Mouse (Mus musculus) right cerebral cortex, postnatal 36 days (tissue): ENCODE data around the gene Slc7a14.

Experiments used
- DNase-seq, 2 experiments: peaks; one replicate each; pipeline ENCODE4 v3.0.0; 2022; ENCODE audit warnings: low spot score in 2 of 2, mixed read lengths in 1 of 2

Gene Slc7a14

DNA sequence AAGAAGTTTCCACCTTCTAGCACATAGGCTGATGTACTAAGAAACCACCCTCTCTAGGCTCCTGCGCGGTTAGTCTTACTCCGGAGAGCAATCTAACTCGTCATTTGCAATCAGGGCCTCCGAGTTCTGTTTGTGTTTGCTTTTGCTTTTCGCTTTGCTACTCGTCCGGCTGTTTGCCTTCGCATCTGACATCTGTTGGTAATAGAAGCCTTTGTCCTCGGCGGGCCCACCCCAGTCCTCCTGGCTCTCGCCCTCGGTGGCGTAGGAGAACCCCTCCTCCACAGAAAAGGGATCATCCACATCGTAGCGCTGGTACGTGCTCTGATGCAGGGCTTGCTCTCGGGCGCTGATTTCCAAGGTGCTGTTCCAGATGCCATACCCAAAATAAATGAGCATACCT lies 101.2 kb downstream of the Slc7a14 start:
- no peak for DNase-seq

DNA sequence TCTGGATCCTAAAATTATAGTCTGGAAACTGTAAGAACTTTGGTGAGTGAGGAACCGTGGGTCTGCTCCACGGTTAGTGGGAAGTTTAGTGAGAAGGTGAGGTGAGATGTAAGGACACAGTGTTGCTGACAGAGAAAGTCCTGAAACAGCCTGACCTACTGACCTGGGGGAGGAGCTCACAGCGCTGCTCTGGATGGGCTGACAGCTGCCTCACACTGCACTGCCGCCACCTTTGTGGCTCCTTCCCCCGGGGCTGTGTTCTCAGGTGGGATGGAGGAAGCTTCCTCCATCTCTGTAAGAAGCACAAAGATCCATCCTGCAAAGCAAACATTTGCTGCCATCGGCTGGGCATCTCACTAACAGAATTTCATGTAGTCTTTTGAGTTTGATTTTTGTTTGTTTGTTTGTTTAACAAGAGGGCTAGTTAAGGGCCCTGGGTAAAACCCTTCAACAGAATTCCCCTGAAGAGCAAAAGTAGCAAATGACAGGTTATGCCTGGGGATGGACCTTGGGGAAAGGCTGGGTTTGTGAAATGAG lies 101.7 kb downstream of the Slc7a14 start:
- no peak for DNase-seq

DNA sequence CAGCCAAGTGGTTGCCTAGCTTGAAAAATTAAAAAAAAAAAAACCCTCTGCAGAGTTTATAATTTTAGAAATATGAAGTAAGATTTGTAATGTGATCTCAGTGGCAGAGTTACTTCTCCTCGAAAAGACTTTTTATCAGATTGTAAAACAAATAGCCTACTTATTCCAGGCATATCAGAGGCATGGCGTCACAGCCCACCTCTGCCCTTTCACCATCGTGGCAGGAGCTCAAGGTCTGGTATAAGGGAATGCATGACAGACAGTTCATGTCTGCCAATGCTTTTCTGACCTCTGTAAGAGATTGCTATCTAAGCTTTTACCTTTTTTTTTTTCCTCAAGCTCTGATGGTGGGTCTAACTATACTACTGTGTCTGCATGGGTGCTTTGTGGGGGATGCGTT lies 102.1 kb downstream of the Slc7a14 start:
- DNase-seq, result no peak

DNA sequence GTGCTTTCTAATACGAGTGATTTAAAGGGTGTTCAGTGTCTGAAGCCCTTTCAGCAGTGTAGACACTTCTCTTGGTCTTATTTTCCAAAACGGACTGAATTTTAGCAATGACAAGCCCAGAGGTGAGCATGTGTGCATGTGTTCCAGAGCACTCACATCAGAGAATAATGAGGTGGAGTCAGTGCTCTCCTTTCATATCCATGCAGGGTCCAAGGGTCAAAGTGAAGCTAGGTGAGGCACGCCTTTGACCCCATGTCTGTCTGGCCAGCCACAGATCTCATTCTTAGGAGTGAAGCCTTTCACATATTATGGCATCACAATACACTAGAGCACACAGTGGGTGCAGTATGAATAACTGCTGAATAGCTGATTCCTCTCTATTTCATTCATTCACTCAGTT lies 105.0 kb downstream of the Slc7a14 start:
- DNase-seq, result no peak

GRCm38 (mm10) chr3:31203947-31204346 lies 106.2 kb downstream of the Slc7a14 start:
- DNase-seq, result no peak

- no peak for DNase-seq
Observed at GRCm38 (mm10) chr3:31199162-31199877, 110.9 kb downstream of the Slc7a14 start.

- DNase-seq, result no peak
Observed at GRCm38 (mm10) chr3:31191402-31191801, 118.8 kb downstream of the Slc7a14 start.

DNA sequence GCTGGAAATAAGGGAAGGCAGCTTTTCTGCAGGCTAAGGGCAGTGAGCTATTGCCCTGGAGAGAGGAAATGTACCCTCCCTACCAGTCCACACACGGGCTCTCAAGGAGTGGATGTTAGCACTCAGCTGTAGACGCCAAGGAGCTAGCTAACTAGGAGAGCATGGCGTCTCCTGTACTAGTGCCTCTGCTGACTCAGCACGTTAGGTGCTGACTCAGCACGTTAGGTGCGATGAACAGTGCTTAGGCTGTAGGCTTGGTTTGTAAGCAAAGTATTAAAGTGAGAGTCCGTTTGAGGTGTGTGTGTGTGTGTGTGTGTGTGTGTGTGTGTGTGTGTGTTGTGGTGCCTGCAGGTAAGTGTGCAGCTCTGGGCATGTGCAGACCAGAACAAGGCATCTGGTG lies 119.8 kb downstream of the Slc7a14 start:
- DNase-seq, result no peak

DNA sequence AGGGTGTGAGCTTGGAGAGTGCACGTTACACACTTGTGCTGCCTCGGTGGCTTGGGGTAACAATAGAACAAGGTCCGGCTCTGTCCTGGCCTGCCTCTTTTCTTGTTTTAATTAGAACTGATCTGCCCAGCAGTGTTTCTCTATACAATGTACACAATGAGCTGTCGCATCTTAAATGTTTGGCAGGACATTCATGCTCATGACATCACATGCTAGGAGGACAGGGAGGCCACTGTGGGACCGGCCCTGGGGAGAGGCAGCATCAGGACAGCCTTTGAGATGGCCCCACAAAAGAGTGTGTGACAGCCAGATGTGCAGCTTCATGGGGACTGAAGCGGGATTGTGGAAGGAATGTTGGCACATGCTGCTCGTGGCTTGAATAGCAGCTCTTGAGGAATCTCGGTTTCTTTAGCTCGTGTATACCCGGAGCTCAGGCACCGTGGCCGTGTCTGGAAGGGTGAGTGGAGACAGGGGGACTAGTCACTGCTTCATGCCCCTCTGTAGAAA lies 143.8 kb downstream of the Slc7a14 start:
- peak; percentile 34 to 36 for DNase-seq

DNA sequence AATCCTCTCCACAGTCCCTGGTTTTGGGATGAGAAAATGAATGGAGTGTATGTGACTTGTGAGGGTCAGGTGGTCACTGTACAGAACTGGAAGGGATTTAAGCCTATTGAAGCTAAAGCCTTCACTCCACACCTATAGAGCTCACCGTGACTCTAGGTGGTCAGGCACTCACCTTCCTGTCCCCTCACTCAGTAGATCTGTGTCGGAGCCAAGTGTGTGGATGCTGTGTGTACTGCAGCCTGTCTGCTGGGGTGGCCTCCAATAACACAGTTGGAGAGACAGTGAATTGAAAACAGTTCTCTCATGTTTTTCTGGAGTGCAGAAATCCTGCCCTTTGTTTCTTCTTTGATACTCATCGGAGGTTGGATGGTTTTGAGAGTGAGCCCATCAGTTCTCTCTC lies 144.4 kb downstream of the Slc7a14 start:
- no peak for DNase-seq

GRCm38 (mm10) chr3:31162860-31163259 lies 147.3 kb downstream of the Slc7a14 start:
- DNase-seq, result no peak

- DNase-seq, result no peak
Observed at GRCm38 (mm10) chr3:31161336-31161735, 148.8 kb downstream of the Slc7a14 start.

GRCm38 (mm10) chr3:31160046-31160445 lies 150.1 kb downstream of the Slc7a14 start:
- no peak for DNase-seq

DNA sequence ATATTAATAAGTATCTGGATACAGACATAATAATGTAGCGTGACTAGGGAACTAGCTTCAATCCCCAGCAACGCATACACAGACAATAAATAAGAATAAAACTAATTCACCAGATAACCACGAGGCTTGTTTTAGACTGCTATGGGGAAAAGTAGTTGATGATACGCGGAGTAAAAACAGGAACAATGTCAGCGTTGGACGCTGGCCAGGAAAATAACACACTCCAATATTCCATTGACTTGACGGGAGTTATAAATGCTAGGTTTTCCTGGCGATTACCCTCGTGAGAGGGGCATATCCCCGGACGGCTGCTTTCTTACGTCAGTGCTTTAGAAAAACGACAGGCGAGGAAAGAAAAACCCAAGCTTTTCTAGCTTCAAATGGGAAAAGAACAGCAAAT lies 152.4 kb downstream of the Slc7a14 start:
- DNase-seq, result no peak

DNA sequence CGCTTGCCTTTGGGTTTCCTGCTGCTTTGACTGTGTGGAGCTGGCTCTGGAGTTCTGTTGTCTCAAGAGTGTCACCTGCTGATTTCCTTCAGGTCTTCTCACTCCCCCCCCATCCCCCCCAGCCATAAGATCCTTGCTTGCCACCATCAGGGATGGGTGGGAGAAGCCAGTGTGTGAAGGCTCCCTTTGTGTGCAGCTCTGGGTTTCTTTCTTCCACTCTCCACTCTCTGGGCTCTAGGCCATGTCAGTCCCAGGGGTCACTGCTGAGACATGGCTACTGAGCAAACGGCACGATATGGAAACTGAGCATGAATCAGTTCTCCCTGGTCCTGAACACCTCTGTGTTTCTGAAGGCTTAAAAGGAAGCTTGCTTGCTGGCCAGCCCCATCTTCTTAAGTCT lies 154.1 kb downstream of the Slc7a14 start:
- no peak for DNase-seq
